Mouse (Mus musculus): ENCODE data around the gene Cpxm2. TPM values are rescaled to one million over a fixed set of nuclear protein-coding genes. Genes with fewer than 3 reads are reported as not detected.

The Cpxm2 gene
- polyA plus RNA-seq, 1 experiment from 2014 or later, result 15.3 TPM

DNA sequence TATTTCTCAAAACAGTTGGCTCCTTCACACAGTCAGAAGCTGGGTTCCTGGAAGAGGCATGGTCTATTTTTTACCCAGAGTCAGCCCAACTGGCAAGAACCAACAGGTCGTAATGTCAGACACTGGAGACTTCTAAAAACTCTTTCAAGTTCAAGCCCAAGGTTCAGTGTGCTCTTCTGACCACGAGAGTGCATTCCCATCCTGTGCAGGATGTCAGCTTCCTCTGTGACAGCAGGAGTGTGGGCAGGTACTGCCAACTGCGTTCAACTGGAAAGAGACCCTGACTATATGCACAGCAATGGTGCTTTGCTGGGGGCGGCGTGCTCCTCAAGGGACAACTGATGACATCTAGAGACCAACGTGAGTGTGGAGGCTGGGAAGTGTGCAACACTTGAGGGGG is 65.9 kb downstream of the Cpxm2 start:
- H3K27me3 ChIP-seq (replicated peaks; ENCODE audit: control insufficient read depth, insufficient read depth, low read length), result no peaks in the 10 kb centered on the region
- H3K27ac ChIP-seq (replicated peaks; ENCODE audit: low read depth, low read length), result no peak overlapping the region
- no peak overlapping the region for H3K9ac ChIP-seq (ENCODE audit: low read depth, low read length)
- H3K4me1 ChIP-seq (ENCODE audit: control insufficient read depth, insufficient read depth, low read length), result peaks cover 4% of the 10 kb centered on the region; the same call in 1 of the 2 replicates
- DNase-seq (ENCODE audit: low spot score), result no peak
- no peak for ATAC-seq (ENCODE audit: low read depth)
- no peak overlapping the region for H3K4me3 ChIP-seq (ENCODE audit: low read depth, low read length)
- H3K36me3 ChIP-seq (ENCODE audit: control insufficient read depth, insufficient read depth, low read length), result no peaks in the 10 kb centered on the region
- 61% methylated on average over 6 of the region's 6 CpGs for WGBS
- H3K4me2 ChIP-seq (ENCODE audit: low read depth, low read length), result no peak overlapping the region
- no peaks in the 10 kb centered on the region for H3K9me3 ChIP-seq (ENCODE audit: control insufficient read depth, low read length)

- no peaks in the 10 kb centered on the region for H3K36me3 ChIP-seq (ENCODE audit: control insufficient read depth, insufficient read depth, low read length)
- H3K27ac ChIP-seq (replicated peaks; ENCODE audit: low read depth, low read length), result no peak overlapping the region
- DNase-seq (ENCODE audit: low spot score), result no peak
- no peaks in the 10 kb centered on the region for H3K27me3 ChIP-seq (replicated peaks; ENCODE audit: control insufficient read depth, insufficient read depth, low read length)
- no peaks in the 10 kb centered on the region for H3K9me3 ChIP-seq (ENCODE audit: control insufficient read depth, low read length)
- no peak overlapping the region for H3K9ac ChIP-seq (ENCODE audit: low read depth, low read length)
- H3K4me1 ChIP-seq (ENCODE audit: control insufficient read depth, insufficient read depth, low read length), result peaks cover 4% of the 10 kb centered on the region; the same call in 1 of the 2 replicates
- H3K4me2 ChIP-seq (ENCODE audit: low read depth, low read length), result no peak overlapping the region
- 50% methylated on average over 4 of the region's 4 CpGs for WGBS
- 0 out of 2 replicates have a peak, but pooled peaks have one; percentile 4 for ATAC-seq (ENCODE audit: low read depth)
- no peak overlapping the region for H3K4me3 ChIP-seq (ENCODE audit: low read depth, low read length)
Observed at GRCm38 (mm10) chr7:132088181-132088580, 66.4 kb downstream of the Cpxm2 start.

- no peaks in the 10 kb centered on the region for H3K9me3 ChIP-seq (ENCODE audit: control insufficient read depth, low read length)
- no peak overlapping the region for H3K9ac ChIP-seq (ENCODE audit: low read depth, low read length)
- H3K27ac ChIP-seq (replicated peaks; ENCODE audit: low read depth, low read length), result no peak overlapping the region
- 77% methylated on average over 1 of the region's 1 CpGs for WGBS
- no peaks in the 10 kb centered on the region for H3K36me3 ChIP-seq (ENCODE audit: control insufficient read depth, insufficient read depth, low read length)
- ATAC-seq (ENCODE audit: low read depth) (no peak), DNase-seq (ENCODE audit: low spot score) (no peak)
- no peak overlapping the region for H3K4me2 ChIP-seq (ENCODE audit: low read depth, low read length)
- H3K27me3 ChIP-seq (replicated peaks; ENCODE audit: control insufficient read depth, insufficient read depth, low read length), result no peaks in the 10 kb centered on the region
- no peak overlapping the region for H3K4me3 ChIP-seq (ENCODE audit: low read depth, low read length)
- H3K4me1 ChIP-seq (ENCODE audit: control insufficient read depth, insufficient read depth, low read length), result no peaks in the 10 kb centered on the region
Observed at GRCm38 (mm10) chr7:132075825-132076224, 78.7 kb downstream of the Cpxm2 start.

DNA sequence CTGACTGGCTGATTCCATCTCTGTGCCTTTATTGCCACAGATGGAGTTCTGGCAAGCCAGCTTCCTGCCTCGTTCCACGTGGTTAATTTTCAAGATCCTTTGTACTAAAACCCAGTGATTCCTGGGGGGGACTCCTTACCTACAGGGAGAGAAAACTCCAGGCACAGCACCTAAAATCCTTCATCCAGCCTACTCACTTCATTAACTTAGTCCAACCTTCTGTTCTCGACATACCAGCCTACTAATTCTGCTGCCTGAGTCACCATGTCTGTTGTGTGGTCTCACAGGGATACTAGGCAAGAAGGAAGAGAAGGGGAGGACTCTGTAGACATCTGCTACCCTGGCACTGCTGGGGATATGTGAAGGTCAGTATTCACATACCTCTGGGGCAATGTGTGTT is 80.0 kb downstream of the Cpxm2 start:
- Histone ChIP-seq H3K9me3 (ENCODE audit: control insufficient read depth, low read length) (no peaks in the 10 kb centered on the region), H3K4me3 (ENCODE audit: low read depth, low read length) (no peak overlapping the region), H3K4me2 (ENCODE audit: low read depth, low read length) (no peak overlapping the region), H3K36me3 (ENCODE audit: control insufficient read depth, insufficient read depth, low read length) (no peaks in the 10 kb centered on the region), H3K9ac (ENCODE audit: low read depth, low read length) (no peak overlapping the region), H3K27ac (replicated peaks; ENCODE audit: low read depth, low read length) (no peak overlapping the region), H3K27me3 (replicated peaks; ENCODE audit: control insufficient read depth, insufficient read depth, low read length) (no peaks in the 10 kb centered on the region), H3K4me1 (ENCODE audit: control insufficient read depth, insufficient read depth, low read length) (no peaks in the 10 kb centered on the region)
- ATAC-seq (ENCODE audit: low read depth) (no peak), DNase-seq (ENCODE audit: low spot score) (no peak)
- WGBS, result 67% methylated on average over 3 of the region's 3 CpGs

GRCm38 (mm10) chr7:132070877-132071625 is 83.5 kb downstream of the Cpxm2 start:
- no peaks in the 10 kb centered on the region for H3K36me3 ChIP-seq (ENCODE audit: control insufficient read depth, insufficient read depth, low read length)
- 84% methylated on average over 6 of the region's 6 CpGs for WGBS
- no peak overlapping the region for H3K4me3 ChIP-seq (ENCODE audit: low read depth, low read length)
- H3K4me1 ChIP-seq (ENCODE audit: control insufficient read depth, insufficient read depth, low read length), result no peaks in the 10 kb centered on the region
- H3K4me2 ChIP-seq (ENCODE audit: low read depth, low read length), result no peak overlapping the region
- no peaks in the 10 kb centered on the region for H3K9me3 ChIP-seq (ENCODE audit: control insufficient read depth, low read length)
- ATAC-seq (ENCODE audit: low read depth), result no peak
- H3K27me3 ChIP-seq (replicated peaks; ENCODE audit: control insufficient read depth, insufficient read depth, low read length), result no peaks in the 10 kb centered on the region; the same call in 1 of the 2 replicates
- no peak for DNase-seq (ENCODE audit: low spot score)
- no peak overlapping the region for H3K27ac ChIP-seq (replicated peaks; ENCODE audit: low read depth, low read length)
- H3K9ac ChIP-seq (ENCODE audit: low read depth, low read length), result no peak overlapping the region

GRCm38 (mm10) chr7:132067951-132068350 is 86.6 kb downstream of the Cpxm2 start:
- 75% methylated on average over 5 of the region's 5 CpGs for WGBS
- no peak for ATAC-seq (ENCODE audit: low read depth)

DNA sequence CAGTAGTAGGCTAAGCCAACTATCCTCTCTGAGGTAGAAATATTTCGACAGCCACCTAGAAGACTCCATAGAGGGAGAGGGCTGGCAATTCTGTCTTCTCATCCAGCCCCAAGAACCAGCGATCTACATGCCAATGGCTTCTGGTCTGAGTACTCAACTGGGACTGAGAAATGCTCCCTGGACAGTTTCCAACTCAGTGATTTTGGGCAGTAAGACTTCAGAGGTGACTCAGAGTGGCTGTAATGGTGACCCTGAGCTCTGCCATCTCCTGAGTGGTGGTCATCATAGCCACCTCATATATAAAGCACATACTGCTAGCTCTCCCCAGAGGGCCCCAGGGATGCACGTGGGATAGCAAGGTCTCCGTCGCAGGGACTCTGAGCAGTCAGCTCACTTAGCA is 87.0 kb downstream of the Cpxm2 start:
- no peak overlapping the region for H3K9ac ChIP-seq (ENCODE audit: low read depth, low read length)
- DNase-seq (ENCODE audit: low spot score), result no peak
- H3K4me2 ChIP-seq (ENCODE audit: low read depth, low read length), result no peak overlapping the region
- no peak overlapping the region for H3K4me3 ChIP-seq (ENCODE audit: low read depth, low read length)
- no peaks in the 10 kb centered on the region; the same call in 1 of the 2 replicates for H3K27me3 ChIP-seq (replicated peaks; ENCODE audit: control insufficient read depth, insufficient read depth, low read length)
- no peak for ATAC-seq (ENCODE audit: low read depth)
- no peaks in the 10 kb centered on the region for H3K9me3 ChIP-seq (ENCODE audit: control insufficient read depth, low read length)
- no peak overlapping the region for H3K27ac ChIP-seq (replicated peaks; ENCODE audit: low read depth, low read length)
- WGBS, result 85% methylated on average over 5 of the region's 5 CpGs
- no peaks in the 10 kb centered on the region for H3K36me3 ChIP-seq (ENCODE audit: control insufficient read depth, insufficient read depth, low read length)
- no peaks in the 10 kb centered on the region for H3K4me1 ChIP-seq (ENCODE audit: control insufficient read depth, insufficient read depth, low read length)

More at GRCm38 (mm10) chr7:132067951-132068350, 86.6 kb downstream of the Cpxm2 start:
- H3K9ac ChIP-seq (ENCODE audit: low read depth, low read length), result no peak overlapping the region
- H3K27me3 ChIP-seq (replicated peaks; ENCODE audit: control insufficient read depth, insufficient read depth, low read length), result no peaks in the 10 kb centered on the region; the same call in 1 of the 2 replicates
- no peak for DNase-seq (ENCODE audit: low spot score)
- H3K27ac ChIP-seq (replicated peaks; ENCODE audit: low read depth, low read length), result no peak overlapping the region
- H3K36me3 ChIP-seq (ENCODE audit: control insufficient read depth, insufficient read depth, low read length), result no peaks in the 10 kb centered on the region
- H3K4me3 ChIP-seq (ENCODE audit: low read depth, low read length), result no peak overlapping the region
- H3K4me1 ChIP-seq (ENCODE audit: control insufficient read depth, insufficient read depth, low read length), result no peaks in the 10 kb centered on the region
- no peak overlapping the region for H3K4me2 ChIP-seq (ENCODE audit: low read depth, low read length)
- H3K9me3 ChIP-seq (ENCODE audit: control insufficient read depth, low read length), result no peaks in the 10 kb centered on the region

DNA sequence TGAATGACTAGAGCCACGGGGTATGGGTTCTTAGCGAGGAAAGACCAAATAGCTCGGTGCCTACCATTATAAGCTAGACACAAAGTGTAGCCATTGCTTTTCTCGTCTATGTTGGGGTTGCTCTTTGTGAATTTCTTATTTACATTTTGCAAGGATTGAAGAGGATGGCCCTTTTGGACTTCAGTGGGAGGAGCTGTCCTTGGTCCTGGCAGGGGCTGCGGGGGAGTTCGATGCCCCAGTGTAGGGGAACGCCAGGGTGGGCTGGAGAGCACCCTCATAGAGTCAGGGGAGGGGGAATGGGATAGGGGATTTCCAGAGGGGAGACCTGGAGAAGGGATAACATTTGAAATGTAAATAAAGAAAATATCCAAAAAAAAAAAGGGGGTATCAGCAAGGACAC is 94.4 kb downstream of the Cpxm2 start:
- no peaks in the 10 kb centered on the region for H3K36me3 ChIP-seq (ENCODE audit: control insufficient read depth, insufficient read depth, low read length)
- no peak overlapping the region for H3K4me3 ChIP-seq (ENCODE audit: low read depth, low read length)
- H3K27me3 ChIP-seq (replicated peaks; ENCODE audit: control insufficient read depth, insufficient read depth, low read length), result no peaks in the 10 kb centered on the region
- no peak overlapping the region for H3K27ac ChIP-seq (replicated peaks; ENCODE audit: low read depth, low read length)
- H3K4me2 ChIP-seq (ENCODE audit: low read depth, low read length), result no peak overlapping the region
- 72% methylated on average over 7 of the region's 7 CpGs for WGBS
- DNase-seq (ENCODE audit: low spot score), result no peak
- no peak overlapping the region for H3K9ac ChIP-seq (ENCODE audit: low read depth, low read length)
- H3K9me3 ChIP-seq (ENCODE audit: control insufficient read depth, low read length), result no peaks in the 10 kb centered on the region
- no peaks in the 10 kb centered on the region for H3K4me1 ChIP-seq (ENCODE audit: control insufficient read depth, insufficient read depth, low read length)
- no peak for ATAC-seq (ENCODE audit: low read depth)

DNA sequence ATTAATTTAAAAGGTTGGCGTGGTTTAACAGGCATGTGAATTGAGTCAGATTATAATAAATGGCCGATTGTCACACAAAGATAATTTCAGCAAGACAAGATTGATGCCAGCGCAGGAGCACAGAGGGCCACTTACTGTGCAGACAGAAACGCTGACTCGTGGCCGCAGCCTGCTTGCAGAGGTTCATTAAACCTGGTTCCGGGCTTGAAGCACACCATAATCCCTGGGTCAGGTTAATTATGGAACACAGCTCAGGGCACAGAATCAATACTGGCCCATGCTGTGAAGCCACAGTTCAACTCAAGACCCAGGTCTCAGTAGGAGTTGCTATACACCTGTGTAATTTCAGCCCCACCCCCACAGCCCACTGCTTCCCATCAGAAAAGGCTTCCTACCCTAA is 98.0 kb downstream of the Cpxm2 start:
- ATAC-seq (ENCODE audit: low read depth) (no peak), DNase-seq (ENCODE audit: low spot score) (no peak)
- Histone ChIP-seq H3K36me3 (ENCODE audit: control insufficient read depth, insufficient read depth, low read length) (no peaks in the 10 kb centered on the region), H3K4me3 (ENCODE audit: low read depth, low read length) (no peak overlapping the region), H3K4me1 (ENCODE audit: control insufficient read depth, insufficient read depth, low read length) (no peaks in the 10 kb centered on the region), H3K9me3 (ENCODE audit: control insufficient read depth, low read length) (no peaks in the 10 kb centered on the region), H3K9ac (ENCODE audit: low read depth, low read length) (no peak overlapping the region), H3K4me2 (ENCODE audit: low read depth, low read length) (no peak overlapping the region), H3K27me3 (replicated peaks; ENCODE audit: control insufficient read depth, insufficient read depth, low read length) (no peaks in the 10 kb centered on the region), H3K27ac (replicated peaks; ENCODE audit: low read depth, low read length) (no peak overlapping the region)
- 67% methylated on average over 7 of the region's 7 CpGs for WGBS

All from embryonic facial prominence, embryonic 14.5 days (tissue).